Mouse (Mus musculus) intestine, embryonic 14.5 days (tissue): ENCODE data around the gene Gpn3. TPM values are rescaled to one million over a fixed set of nuclear protein-coding genes. Genes with fewer than 3 reads are reported as not detected.

Source experiments
- ATAC-seq: fragments of 200-750 bp; cut with Nextera tagmentation; replicated peaks from 2 replicates; pipeline ENCODE4 v1.8.0; 2017; ENCODE audit warnings: low read depth, moderate number of reproducible peaks, moderate TSS enrichment, moderate library complexity; ENCODE audit not compliant: low FRiP score, low TSS enrichment
- DNase-seq: peaks from one replicate; pipeline ENCODE4 v3.0.0-alpha.2; 2018; ENCODE audit warnings: low spot score
- H3K27ac ChIP-seq: fragments of 300-500 bp; sonication (generic); 2 replicates; pipeline ENCODE4 v1.5.1; 2014; ENCODE audit warnings: low read depth, mild to moderate bottlenecking, control low read depth
- H3K27me3 ChIP-seq: fragments of 300-500 bp; sonication (generic); replicated peaks from 2 replicates; pipeline ENCODE4 v1.6.1; 2014; ENCODE audit warnings: low read length, control low read depth; ENCODE audit not compliant: control insufficient read depth, insufficient read depth
- H3K36me3 ChIP-seq: fragments of 300-500 bp; sonication (generic); 2 replicates; pipeline ENCODE4 v1.6.1; 2014; ENCODE audit warnings: low read length, control low read depth; ENCODE audit not compliant: control insufficient read depth, insufficient read depth
- H3K4me1 ChIP-seq: fragments of 300-500 bp; sonication (generic); replicated peaks from 2 replicates; pipeline ENCODE4 v1.6.1; 2014; ENCODE audit warnings: low read length, control low read depth, mixed read lengths; ENCODE audit not compliant: control insufficient read depth, insufficient read depth
- H3K4me2 ChIP-seq: fragments of 300-500 bp; sonication (generic); 2 replicates; pipeline ENCODE4 v1.6.1; 2014; ENCODE audit warnings: low read length
- H3K4me3 ChIP-seq: fragments of 300-500 bp; sonication (generic); 2 replicates; pipeline ENCODE4 v1.5.1; 2014; ENCODE audit warnings: low read depth, low read length, control low read depth, mixed read lengths
- H3K9ac ChIP-seq: fragments of 300-500 bp; sonication (generic); 2 replicates; pipeline ENCODE4 v1.6.1; 2014; ENCODE audit warnings: mild to moderate bottlenecking, low read length
- H3K9me3 ChIP-seq: fragments of 300-500 bp; sonication (generic); 2 replicates; pipeline ENCODE4 v1.6.1; 2016; ENCODE audit warnings: low read length, control low read depth; ENCODE audit not compliant: control insufficient read depth
- WGBS: fragments of 180-500 bp; shearing (Covaris S2); extraction: QIAGEN DNeasy Blood & Tissue Kit; methylation state at CpG from one replicate; pipeline ENCODE4 v1.1.7; 2014; 5-methylcytosine and 5-hydroxymethylcytosine counted together
- polyA plus RNA-seq: library from polyadenylated mRNA; unstranded; fragments of >200 nt; fragmentation: Nextera tagmentation; extraction: Ambion mirVana; gene quantifications from 2 replicates; pipeline ENCODE4 v1.2.1, GENCODE M21; 2014

Gene Gpn3
- polyA plus RNA-seq, 1 experiment from 2014 or later: 66.5 TPM

GRCm38 (mm10) chr5:122377101-122377833 is 5.6 kb downstream of the Gpn3 start:
- WGBS: 86% methylated on average over 4 of the region's 4 CpGs
- no peak overlapping the region for H3K9ac ChIP-seq
- H3K9me3 ChIP-seq: no peaks in the 10 kb centered on the region
- H3K36me3 ChIP-seq: peaks cover 39% of the 10 kb centered on the region
- H3K4me2 ChIP-seq: no peak overlapping the region
- no peak overlapping the region for H3K27ac ChIP-seq
- no peak for ATAC-seq
- no peak for DNase-seq
- H3K27me3 ChIP-seq: no peaks in the 10 kb centered on the region
- H3K4me3 ChIP-seq: no peak overlapping the region
- H3K4me1 ChIP-seq: peaks cover 7% of the 10 kb centered on the region

- H3K4me2 ChIP-seq: no peak overlapping the region
- no peaks in the 10 kb centered on the region for H3K9me3 ChIP-seq
- H3K4me1 ChIP-seq: peaks cover 4% of the 10 kb centered on the region
- ATAC-seq: no peak
- H3K4me3 ChIP-seq: no peak overlapping the region
- no peaks in the 10 kb centered on the region for H3K27me3 ChIP-seq
- no peak overlapping the region for H3K27ac ChIP-seq
- 92% methylated on average over 12 of the region's 12 CpGs for WGBS
- no peak overlapping the region for H3K9ac ChIP-seq
- peaks cover 46% of the 10 kb centered on the region for H3K36me3 ChIP-seq
- DNase-seq: no peak
These were observed 6.5 kb downstream of the Gpn3 start for GRCm38 (mm10) chr5:122378171-122378570.

GRCm38 (mm10) chr5:122379374-122380155 is 7.9 kb downstream of the Gpn3 start:
- Histone ChIP-seq H3K4me3 (no peak overlapping the region), H3K27ac (no peak overlapping the region), H3K9ac (no peak overlapping the region), H3K36me3 (peaks cover 46% of the 10 kb centered on the region), H3K27me3 (no peaks in the 10 kb centered on the region), H3K9me3 (no peaks in the 10 kb centered on the region), H3K4me2 (no peak overlapping the region), H3K4me1 (no peaks in the 10 kb centered on the region)
- WGBS: 58% methylated on average over 11 of the region's 11 CpGs
- DNase-seq (peak; percentile 81), ATAC-seq (peak; percentile 68)

- DNase-seq: no peak
- no peak for ATAC-seq
- Histone ChIP-seq H3K9ac (no peak overlapping the region), H3K27me3 (no peaks in the 10 kb centered on the region), H3K4me1 (peaks cover 5% of the 10 kb centered on the region), H3K4me2 (no peak overlapping the region), H3K9me3 (no peaks in the 10 kb centered on the region), H3K27ac (no peak overlapping the region), H3K4me3 (no peak overlapping the region), H3K36me3 (no peaks in the 10 kb centered on the region)
- WGBS: 85% methylated on average over 5 of the region's 5 CpGs
These were observed 18.3 kb downstream of the Gpn3 start for GRCm38 (mm10) chr5:122390006-122390405.

GRCm38 (mm10) chr5:122390671-122391070 is 19.0 kb downstream of the Gpn3 start:
- ATAC-seq: no peak
- Histone ChIP-seq H3K4me3 (no peak overlapping the region), H3K9ac (no peak overlapping the region), H3K9me3 (no peaks in the 10 kb centered on the region), H3K27me3 (no peaks in the 10 kb centered on the region), H3K4me1 (peaks cover 5% of the 10 kb centered on the region), H3K36me3 (no peaks in the 10 kb centered on the region), H3K4me2 (no peak overlapping the region), H3K27ac (no peak overlapping the region)
- DNase-seq: no peak

- no peaks in the 10 kb centered on the region for H3K9me3 ChIP-seq
- 0 out of 2 replicates have a peak overlapping the region, but pooled peaks have one; percentile 20 for H3K4me2 ChIP-seq
- H3K27me3 ChIP-seq: no peaks in the 10 kb centered on the region
These were observed 19.6 kb downstream of the Gpn3 start for GRCm38 (mm10) chr5:122391178-122391785.

GRCm38 (mm10) chr5:122391786-122392180 is 20.1 kb downstream of the Gpn3 start, which contains the start of gene Arpc3:
Gene Arpc3, plus strand, starts transcription at chr5:122391878.
- Histone ChIP-seq H3K9me3 (no peaks in the 10 kb centered on the region), H3K4me2 (peak within 1 kb of the TSS; percentile 82), H3K36me3 (0 out of 2 replicates have a peak, but pooled peaks cover 3% of the 10 kb centered on the region), H3K9ac (peak within 1 kb of the TSS; percentile 88), H3K4me1 (peaks cover 5% of the 10 kb centered on the region), H3K27me3 (no peaks in the 10 kb centered on the region), H3K27ac (peak within 1 kb of the TSS; percentile 34; the same call in 1 of the 2 replicates), H3K4me3 (peak within 1 kb of the TSS; percentile 87)
- peak; percentile 92 for ATAC-seq
- WGBS: under 1% methylated on average over 39 of the region's 39 CpGs
- peak; percentile 93 for DNase-seq

More at GRCm38 (mm10) chr5:122391178-122391785, 19.6 kb downstream of the Gpn3 start:
- no peak overlapping the region; the same call in 1 of the 2 replicates for H3K9ac ChIP-seq
- DNase-seq (no peak), ATAC-seq (0 out of 2 replicates have a peak, but pooled peaks have one; percentile 6)
- peak overlapping the region; percentile 87 for H3K4me3 ChIP-seq
- peaks cover 5% of the 10 kb centered on the region for H3K4me1 ChIP-seq
- no peak overlapping the region for H3K27ac ChIP-seq
- H3K36me3 ChIP-seq: no peaks in the 10 kb centered on the region
- 51% methylated on average over 15 of the region's 16 CpGs for WGBS

GRCm38 (mm10) chr5:122392227-122393004 is 20.7 kb downstream of the Gpn3 start:
- Histone ChIP-seq H3K27me3 (no peaks in the 10 kb centered on the region), H3K4me1 (peaks cover 5% of the 10 kb centered on the region), H3K9ac (peak overlapping the region; percentile 88), H3K9me3 (no peaks in the 10 kb centered on the region), H3K27ac (peak overlapping the region; percentile 34; the same call in 1 of the 2 replicates), H3K4me2 (peak overlapping the region; percentile 82), H3K4me3 (peak overlapping the region; percentile 87), H3K36me3 (peaks cover 7% of the 10 kb centered on the region; the same call in 1 of the 2 replicates)
- WGBS: 13% methylated on average over 19 of the region's 19 CpGs
- peak; percentile 30; the same call in 1 of the 2 replicates for ATAC-seq
- peak; percentile 65 for DNase-seq
